13 mouse cellular contexts compared by ENCODE assay signal in the genomic region with DNA sequence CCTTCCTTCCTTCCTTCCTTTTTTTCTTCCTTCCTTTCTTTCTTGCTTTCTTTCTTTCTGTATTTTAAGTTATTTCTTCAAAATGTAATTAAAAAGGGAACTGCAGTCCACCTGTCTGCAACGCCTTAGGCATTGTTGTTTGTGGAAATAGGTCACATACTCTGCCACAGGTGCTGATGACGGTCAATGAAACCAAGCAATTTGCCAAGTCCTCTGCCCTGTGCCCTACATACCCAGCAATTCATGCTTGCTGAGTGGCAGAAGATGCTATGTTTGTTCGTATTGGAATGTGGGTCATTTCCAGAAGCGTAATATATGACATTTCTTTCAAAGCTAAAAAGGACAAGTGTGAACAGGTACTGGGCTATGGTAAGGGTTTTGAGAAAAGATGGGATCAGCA.
A peak's percentile ranks its signal among the peaks of the same experiment; 100 is the strongest.
DNase-seq lines count a peak whose midpoint lies in the region.
"Had no signal": no experiment of that assay in that cellular context is flagged by ENCODE, and none has a peak within 500 bp of the region (broad histone marks: within the 10 kb centered on the region; RNA-seq: fewer than 3 reads in every experiment).

No protein-coding gene starts in this region.

- DNase-seq in brain, adult 2 months (ENCODE audit: low read depth, low spot score) = peak; percentile 61
- DNase-seq in cerebellum, adult 11 months = peak; percentile 42
- peak; percentile 36 for DNase-seq in cerebellum, adult 8-10 months
- DNase-seq in cerebellum, postnatal 14 days = peak; percentile 37 to 55
- no peak for DNase-seq in embryo, embryonic 11 days
- no peak for DNase-seq in urinary bladder, postnatal 10 days (ENCODE audit: low spot score)
- DNase-seq in layer of hippocampus, adult 8-10 months (ENCODE audit: low spot score in 2 of 2) = no peak
- DNase-seq: adrenal gland, adult 2 months; adrenal gland, postnatal 25 days; gastrocnemius, postnatal 10 days; heart, adult 18-20 months; heart, postnatal 14 days; kidney, adult 8-10 months had no signal

Comparison
In these comparisons a context has a peak if more than half of its experiments do, and no peak if none do; other contexts are left out.
1. DNase-seq: peak in brain, adult 2 months (single experiment), cerebellum, adult 11 months (single experiment), cerebellum, adult 8-10 months (single experiment) and cerebellum, postnatal 14 days (2 of 2); none in embryo, embryonic 11 days (single experiment), urinary bladder, postnatal 10 days (single experiment) and layer of hippocampus, adult 8-10 months (0 of 2).